Mouse (Mus musculus) thymus, postnatal 14 days (tissue): ENCODE results near the gene Adh5.

Experiments
- DNase-seq: peaks from one replicate; pipeline ENCODE4 v3.0.0; 2021

Gene Adh5

GRCm38 (mm10) chr3:138442612-138443464, at the start of gene Adh5:
Adh5 (plus strand) TSS chr3:138443093.
- DNase-seq: peak; percentile 95

- DNase-seq: no peak
These were observed 38.0 kb upstream of the Adh5 start for GRCm38 (mm10) chr3:138404872-138405271.

- DNase-seq: no peak
These were observed 37.6 kb upstream of the Adh5 start for GRCm38 (mm10) chr3:138405341-138405740.

- no peak for DNase-seq
These were observed 37.1 kb upstream of the Adh5 start for GRCm38 (mm10) chr3:138405840-138406239.

GRCm38 (mm10) chr3:138407920-138408319, 35.0 kb upstream of the Adh5 start:
- no peak for DNase-seq

GRCm38 (mm10) chr3:138409585-138409984, 33.3 kb upstream of the Adh5 start:
- no peak for DNase-seq

- no peak for DNase-seq
These were observed 32.7 kb upstream of the Adh5 start for GRCm38 (mm10) chr3:138410211-138410610.

GRCm38 (mm10) chr3:138415121-138415690, 27.7 kb upstream of the Adh5 start, which contains the start of gene Adh4:
Adh4 (plus strand) TSS chr3:138415466.
- DNase-seq: no peak

GRCm38 (mm10) chr3:138419369-138419768, 23.5 kb upstream of the Adh5 start:
- DNase-seq: no peak

- no peak for DNase-seq
These were observed 22.5 kb upstream of the Adh5 start for GRCm38 (mm10) chr3:138420385-138420784.

GRCm38 (mm10) chr3:138423664-138424063, 19.2 kb upstream of the Adh5 start:
- DNase-seq: no peak

GRCm38 (mm10) chr3:138424247-138424646, 18.6 kb upstream of the Adh5 start:
- DNase-seq: no peak

GRCm38 (mm10) chr3:138430360-138430976, 12.4 kb upstream of the Adh5 start:
- DNase-seq: no peak

GRCm38 (mm10) chr3:138431835-138432234, 11.1 kb upstream of the Adh5 start:
- DNase-seq: no peak

GRCm38 (mm10) chr3:138438716-138439115, 4.2 kb upstream of the Adh5 start:
- no peak for DNase-seq

GRCm38 (mm10) chr3:138442203-138442602, 690 bp upstream of the Adh5 start:
- no peak for DNase-seq

- no peak for DNase-seq
These were observed 525 bp downstream of the Adh5 start for GRCm38 (mm10) chr3:138443465-138443771.

GRCm38 (mm10) chr3:138448077-138448860, 5.4 kb downstream of the Adh5 start:
- no peak for DNase-seq

GRCm38 (mm10) chr3:138452169-138452568, 9.3 kb downstream of the Adh5 start:
- no peak for DNase-seq

- no peak for DNase-seq
These were observed 11.3 kb downstream of the Adh5 start for GRCm38 (mm10) chr3:138454234-138454633.

GRCm38 (mm10) chr3:138454711-138455435, 12.0 kb downstream of the Adh5 start:
- DNase-seq: no peak

- DNase-seq: no peak
These were observed 15.5 kb downstream of the Adh5 start for GRCm38 (mm10) chr3:138458441-138458840.

- no peak for DNase-seq
These were observed 17.4 kb downstream of the Adh5 start for GRCm38 (mm10) chr3:138460260-138460659.
